Mouse (Mus musculus) megakaryocyte, adult 5-6 weeks (primary cell): Measurements from ENCODE around the gene Metap1d. TPM values are rescaled to one million over a fixed set of nuclear protein-coding genes. Genes with fewer than 3 reads are reported as not detected.

ENCODE experiments used
- ATAC-seq: 2 replicates; pipeline ENCODE4 v1.8.0; 2016; ENCODE audit warnings: mild to moderate bottlenecking, inconsistent platforms; ENCODE audit not compliant: poor library complexity, severe bottlenecking
- total RNA-seq, 2 experiments: library from RNA; stranded (forward) in 1 of 2; stranded (reverse) in 1 of 2; fragments of 153-499, 151-499 nt in 1 of 2; fragments of 221-1000, 200-1000 nt in 1 of 2; gene quantifications; 2 replicates each; pipeline versions ENCODE4 v1.2.3 to v1.2.4; 2015 to 2017

The Metap1d gene
- total RNA-seq, 2 experiments from 2014 or later, result 14.0 to 18.1 TPM

GRCm38 (mm10) chr2:71524763-71525162 lies 71.7 kb downstream of the Metap1d start:
- ATAC-seq, result no peak

GRCm38 (mm10) chr2:71526595-71527322 lies 73.7 kb downstream of the Metap1d start:
- ATAC-seq, result no peak

DNA sequence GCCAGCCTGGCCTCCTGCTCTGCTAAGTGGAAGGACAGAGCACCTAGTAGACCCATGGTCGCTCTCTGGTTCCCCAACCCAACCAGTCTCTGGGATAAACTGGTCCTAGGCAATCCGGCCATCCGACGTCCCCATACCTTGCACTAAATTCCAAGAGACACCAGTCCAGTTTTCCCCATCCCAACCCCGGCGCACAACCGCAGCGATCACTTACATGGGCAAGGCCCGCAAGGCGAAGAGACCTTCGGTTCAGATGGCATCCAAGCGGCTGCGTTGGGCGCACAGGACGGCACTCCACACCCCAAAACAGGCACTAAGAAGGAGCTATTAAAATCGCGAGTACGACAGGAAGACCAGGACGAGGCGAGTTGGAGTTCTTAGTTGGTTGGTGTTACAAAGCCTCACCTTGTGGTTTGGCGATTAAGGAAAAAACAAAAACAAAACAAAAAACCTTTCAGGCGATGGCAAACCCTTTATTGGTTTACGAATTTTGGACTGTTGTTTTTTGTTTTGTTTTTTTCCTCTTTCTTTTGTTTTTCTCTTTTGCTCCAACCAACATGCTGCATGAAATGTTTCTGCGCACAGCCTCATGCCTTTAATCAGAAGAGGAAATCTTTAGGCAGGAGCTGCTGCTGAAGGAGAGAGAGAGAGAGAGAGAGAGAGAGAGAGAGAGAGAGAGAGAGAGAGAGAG lies 74.4 kb downstream of the Metap1d start:
- ATAC-seq, result no peak

GRCm38 (mm10) chr2:71528014-71528713 lies 75.1 kb downstream of the Metap1d start, which contains the start of gene Dlx1:
Gene Dlx1, plus strand, starts transcription at chr2:71528113.
- ATAC-seq, result no peak

DNA sequence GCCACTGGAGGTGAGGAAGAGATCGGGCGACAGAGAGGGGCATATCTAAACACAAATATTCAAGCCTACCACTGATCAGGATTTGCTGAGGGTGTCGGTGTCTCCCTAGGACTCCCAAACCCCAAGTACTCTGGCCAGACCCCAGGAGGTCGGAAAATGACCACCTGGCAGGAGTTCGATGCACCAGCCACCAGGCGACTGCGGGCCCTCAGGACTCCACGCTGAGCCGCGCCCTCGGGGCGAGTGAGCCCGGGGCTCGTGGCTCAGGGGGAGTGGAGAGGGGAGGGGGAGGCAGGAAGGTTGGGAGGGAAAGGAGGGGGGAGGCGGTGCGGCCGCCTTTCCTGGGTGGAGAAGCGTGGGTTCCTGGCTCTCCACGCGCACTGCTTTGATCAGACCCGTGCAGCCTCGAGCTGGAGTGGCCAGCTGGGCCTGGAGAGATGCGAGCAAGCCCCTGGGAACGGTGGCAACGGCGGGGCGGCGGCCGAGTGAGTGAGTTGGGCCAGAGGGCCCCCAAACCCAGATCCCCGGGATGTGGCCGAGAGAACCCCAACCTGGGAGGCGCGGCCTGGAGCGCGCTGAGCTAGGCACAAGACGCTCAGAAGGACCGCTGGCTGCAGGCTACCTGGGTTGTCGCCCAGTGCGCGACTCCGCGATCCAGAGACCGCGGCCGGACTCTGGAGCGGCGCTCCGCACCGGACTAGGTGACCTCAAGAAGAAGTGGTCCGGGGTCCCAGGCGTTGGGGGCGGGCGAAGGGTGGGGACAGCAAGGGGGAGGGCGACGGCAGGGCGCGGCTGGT lies 75.8 kb downstream of the Metap1d start:
- ATAC-seq, result no peak

DNA sequence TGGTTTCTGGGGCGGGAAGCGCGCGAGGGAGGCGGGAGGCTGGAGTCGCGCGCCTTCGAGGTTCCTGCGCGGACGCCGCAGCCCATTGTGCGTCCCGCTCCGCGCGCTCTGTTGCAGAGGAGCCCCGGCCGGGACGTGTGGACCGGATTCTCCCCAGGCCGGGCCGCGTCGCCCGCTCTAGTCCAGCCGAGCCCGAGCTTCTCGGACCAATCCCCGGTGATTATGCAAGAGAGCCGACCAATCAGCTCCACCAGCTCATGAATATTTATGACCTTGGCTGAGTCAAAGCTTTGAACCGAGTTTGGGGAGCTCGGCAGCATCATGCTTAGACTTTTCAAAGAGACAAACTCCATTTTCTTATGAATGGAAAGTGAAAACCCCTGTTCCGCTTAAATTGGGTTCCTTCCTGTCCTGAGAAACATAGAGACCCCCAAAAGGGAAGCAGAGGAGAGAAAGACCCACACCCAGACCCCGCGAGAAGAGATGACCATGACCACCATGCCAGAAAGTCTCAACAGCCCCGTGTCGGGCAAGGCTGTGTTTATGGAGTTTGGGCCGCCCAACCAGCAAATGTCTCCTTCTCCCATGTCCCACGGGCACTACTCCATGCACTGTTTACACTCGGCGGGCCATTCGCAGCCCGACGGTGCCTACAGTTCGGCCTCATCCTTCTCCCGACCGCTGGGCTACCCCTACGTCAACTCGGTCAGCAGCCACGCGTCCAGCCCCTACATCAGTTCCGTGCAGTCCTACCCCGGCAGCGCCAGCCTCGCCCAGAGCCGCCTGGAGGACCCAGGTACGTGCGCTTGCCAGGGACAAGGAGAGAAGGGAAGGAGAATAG lies 76.7 kb downstream of the Metap1d start:
- ATAC-seq, result peak; percentile 78

DNA sequence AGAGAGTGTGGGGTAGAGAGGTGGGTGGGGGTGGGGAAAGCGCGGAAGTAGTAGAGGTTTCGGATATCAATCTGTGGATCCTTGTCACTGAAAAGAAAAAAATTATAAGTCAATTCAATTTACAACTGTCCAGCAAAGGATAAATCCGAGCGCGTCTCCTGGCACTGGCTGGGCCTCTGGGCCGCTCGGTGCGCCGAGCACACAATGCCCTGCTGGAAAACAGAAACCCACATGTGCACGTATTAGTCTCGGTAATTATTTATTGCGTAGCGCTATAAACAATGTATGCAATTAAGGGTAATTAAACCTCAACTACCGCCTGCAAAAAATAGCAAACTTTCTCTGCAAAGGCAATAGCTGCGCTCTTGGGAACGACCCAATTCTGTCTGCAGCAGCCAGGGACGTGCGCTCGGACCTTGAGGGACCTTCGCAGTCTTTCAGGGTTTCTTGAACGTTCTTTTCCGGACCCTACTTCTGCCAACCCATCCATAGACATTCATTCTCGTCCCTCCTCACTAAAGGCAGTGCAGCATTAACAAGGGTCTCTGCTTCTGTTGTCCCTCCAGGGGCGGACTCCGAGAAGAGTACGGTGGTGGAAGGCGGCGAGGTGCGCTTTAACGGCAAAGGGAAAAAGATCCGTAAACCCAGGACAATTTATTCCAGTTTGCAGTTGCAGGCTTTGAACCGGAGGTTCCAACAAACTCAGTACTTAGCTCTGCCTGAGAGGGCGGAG lies 77.5 kb downstream of the Metap1d start:
- ATAC-seq, result no peak

DNA sequence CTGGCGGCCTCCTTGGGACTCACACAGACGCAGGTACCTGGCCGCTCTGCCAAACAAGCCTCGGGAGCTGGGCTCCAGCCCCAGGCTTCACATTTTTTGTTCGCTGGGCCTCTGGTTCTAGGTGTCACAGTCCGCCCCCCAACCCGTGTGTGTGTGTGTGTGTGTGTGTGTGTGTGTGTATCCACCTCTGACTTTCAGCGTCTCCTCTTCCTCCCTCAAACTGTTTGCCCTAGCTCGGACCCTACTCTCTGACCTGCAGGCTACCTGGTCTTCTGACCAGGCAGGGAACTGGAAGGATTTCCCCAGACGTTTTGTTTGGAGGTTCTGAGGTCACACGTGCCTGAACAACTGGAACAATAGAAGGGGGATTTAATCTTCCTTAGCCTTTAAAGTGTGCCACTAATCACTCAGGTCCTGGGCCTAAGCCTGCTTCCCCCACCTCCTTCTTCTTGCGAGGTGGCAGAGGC lies 78.1 kb downstream of the Metap1d start:
- no peak for ATAC-seq

DNA sequence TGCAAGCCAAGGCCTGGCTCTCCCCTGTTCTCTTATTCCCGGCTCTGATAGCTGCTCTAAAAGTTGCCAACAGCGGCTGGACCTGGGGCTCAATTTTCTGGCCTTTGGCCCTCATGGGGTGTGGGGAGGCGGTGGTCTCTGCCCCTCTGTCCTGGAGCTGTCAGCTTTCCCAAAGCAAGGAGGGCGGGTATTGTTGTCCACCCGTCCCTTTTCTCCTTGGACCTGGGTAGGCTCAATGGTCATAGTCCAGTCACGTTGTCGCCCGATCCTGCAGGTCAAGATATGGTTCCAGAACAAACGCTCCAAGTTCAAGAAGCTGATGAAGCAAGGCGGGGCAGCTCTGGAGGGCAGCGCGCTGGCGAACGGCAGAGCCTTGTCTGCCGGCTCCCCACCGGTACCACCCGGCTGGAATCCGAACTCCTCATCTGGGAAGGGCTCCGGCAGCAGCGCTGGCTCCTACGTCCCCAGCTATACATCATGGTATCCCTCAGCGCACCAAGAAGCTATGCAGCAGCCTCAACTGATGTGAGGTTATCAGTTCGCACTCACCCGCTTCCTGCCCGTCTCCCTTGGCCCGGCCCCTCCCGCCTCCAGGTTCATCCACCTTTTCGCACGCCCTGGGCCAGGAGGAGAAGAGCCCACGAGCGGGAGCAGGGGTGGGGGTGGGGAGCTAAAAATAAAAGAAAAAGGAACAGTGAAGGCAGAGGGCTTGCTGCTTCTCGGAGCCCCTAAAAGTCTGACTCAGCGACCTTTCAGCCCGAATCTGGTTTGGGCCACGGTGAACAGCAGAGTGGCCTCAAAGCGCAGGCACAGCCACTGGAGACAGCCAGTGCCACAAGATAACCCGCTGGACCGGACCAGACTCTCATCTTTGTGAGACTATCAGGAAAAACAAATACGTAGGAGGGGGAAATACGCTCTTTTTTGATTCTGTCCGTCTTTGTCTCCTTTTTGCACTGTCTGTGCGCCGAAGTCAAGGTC lies 79.2 kb downstream of the Metap1d start:
- no peak for ATAC-seq

DNA sequence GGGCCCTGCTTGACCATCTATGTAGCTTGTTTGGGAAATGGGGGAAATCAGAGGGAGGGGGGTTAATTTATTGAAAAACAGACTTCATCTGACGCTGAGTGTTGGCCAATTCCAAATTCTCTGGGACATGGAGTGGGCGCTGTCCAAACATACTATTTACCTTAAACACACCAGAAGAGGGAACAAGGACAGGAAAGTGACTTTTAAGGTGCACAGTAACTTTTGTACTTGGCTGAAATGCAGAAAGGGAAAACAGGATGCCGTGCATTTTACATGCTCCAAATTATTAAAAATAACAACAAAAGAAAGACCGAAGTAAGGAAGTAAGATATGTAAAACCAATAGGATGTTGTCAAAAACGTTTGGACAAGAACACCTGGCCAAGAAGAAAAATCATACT lies 80.0 kb downstream of the Metap1d start:
- ATAC-seq, result no peak

GRCm38 (mm10) chr2:71534242-71535052 lies 81.4 kb downstream of the Metap1d start:
- ATAC-seq, result no peak

- ATAC-seq, result no peak
Measured at GRCm38 (mm10) chr2:71540611-71541417, 87.7 kb downstream of the Metap1d start.

GRCm38 (mm10) chr2:71541418-71542226 lies 88.5 kb downstream of the Metap1d start:
- no peak for ATAC-seq

DNA sequence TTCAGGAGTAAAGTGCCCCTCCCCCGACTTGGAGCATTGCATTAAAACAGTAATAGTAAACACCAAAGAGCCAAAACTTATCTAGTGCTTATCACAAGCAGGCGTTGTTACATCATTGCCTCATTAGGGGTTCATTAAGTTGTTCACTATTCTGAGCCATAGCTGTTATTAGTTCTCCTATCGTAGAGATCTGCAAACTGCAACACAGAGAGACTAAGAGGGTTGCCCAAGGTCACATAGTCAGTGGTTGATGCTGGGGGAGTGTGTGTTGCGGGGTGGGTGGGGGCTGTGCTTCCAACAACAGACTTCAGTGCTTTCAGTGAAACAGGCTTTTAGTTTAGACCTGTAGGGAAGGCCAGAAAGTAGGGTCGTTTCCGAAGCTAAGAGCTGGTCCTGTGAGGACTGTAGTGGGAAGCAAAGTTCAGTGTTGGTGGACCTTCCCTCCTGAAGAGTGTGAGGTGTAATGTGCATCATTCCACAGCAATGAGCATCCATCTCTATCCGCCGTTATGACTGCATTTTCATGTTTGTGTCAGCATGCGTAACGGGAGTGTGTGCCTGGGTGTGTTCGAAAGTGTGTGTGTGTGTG lies 89.2 kb downstream of the Metap1d start:
- no peak for ATAC-seq

DNA sequence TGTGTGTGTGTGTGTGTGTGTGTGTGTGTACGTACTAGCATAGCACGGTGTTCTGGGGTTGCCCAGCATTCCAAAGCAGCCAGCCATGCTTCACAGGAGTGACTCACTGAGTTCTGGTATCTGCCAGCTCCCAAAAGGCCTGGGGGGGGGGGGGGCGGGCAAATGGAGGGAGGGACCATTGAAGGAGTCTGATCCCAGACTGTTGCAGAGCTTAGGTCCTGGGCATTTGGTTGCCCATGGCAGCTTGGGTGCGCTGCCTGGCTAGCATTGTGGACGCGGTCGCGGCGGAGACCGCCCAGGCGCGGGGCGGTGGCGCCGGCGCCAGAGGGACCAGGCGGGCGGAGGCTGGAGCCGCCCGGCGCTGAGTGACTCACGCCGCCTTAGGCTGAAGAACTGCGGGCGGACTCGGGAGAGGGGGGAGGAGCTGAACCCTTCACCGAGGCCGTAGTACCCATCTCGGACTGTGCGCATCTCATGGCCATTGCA lies 89.8 kb downstream of the Metap1d start:
- peak; percentile 54 for ATAC-seq
